Mouse (Mus musculus) C2C12 (cell line): ENCODE measurements around the gene Xpnpep1.

Source experiments
- CTCF ChIP-seq: IDR thresholded peaks from one replicate; pipeline ENCODE4 v1.5.1; 2011; ENCODE audit not compliant: control insufficient read depth, insufficient read depth, insufficient read length
- USF1 ChIP-seq: IDR thresholded peaks from one replicate; pipeline ENCODE4 v1.6.1; 2011; ENCODE audit warnings: low read depth, mild to moderate bottlenecking, control low read depth, moderate library complexity

DNA sequence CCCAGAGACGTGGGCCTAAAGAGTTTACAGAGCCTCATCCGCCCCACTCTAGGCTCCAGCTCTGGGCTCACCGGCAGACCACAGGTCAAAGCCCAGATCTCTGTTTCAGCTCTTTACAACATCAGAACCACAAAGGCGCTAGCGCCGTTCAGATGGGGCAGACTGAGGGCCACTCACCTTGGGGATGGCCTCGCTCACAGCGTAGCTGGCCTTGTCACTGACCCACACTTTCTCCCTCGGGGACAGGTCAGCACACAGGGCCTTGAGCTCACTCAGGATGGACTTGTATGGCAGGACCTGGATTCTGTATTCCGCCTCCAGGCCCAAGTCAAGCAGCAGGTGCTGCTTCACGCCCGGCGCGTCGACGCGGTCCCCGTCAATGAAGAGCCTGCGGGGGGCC is 34.0 kb downstream of the Xpnpep1 start:
- no peak for TF ChIP-seq CTCF
- no peak for TF ChIP-seq USF1
